Comparison of ENCODE assay signal across 17 mouse cellular contexts in genomic region chr1:91085686-91086085, GRCm38 (mm10). TPM values are rescaled to one million over a fixed set of nuclear protein-coding genes. Genes with fewer than 3 reads are reported as not detected.
DNase-seq lines count a peak whose midpoint lies in the region; ATAC-seq and TF ChIP-seq lines count a peak whose summit lies in the region.
"Had no signal": no experiment of that assay in that cellular context is flagged by ENCODE, and none has a peak within 500 bp of the region (broad histone marks: within the 10 kb centered on the region; RNA-seq: fewer than 3 reads in every experiment).

No protein-coding gene starts in this region.

- no peaks in the 10 kb centered on the region for H3K27me3 ChIP-seq in heart, embryonic 13.5 days (replicated peaks)
- no peaks in the 10 kb centered on the region for H3K27me3 ChIP-seq in liver, adult 2 months (ENCODE audit: control insufficient read depth, insufficient read depth, low read length)
- no peaks in the 10 kb centered on the region for H3K27me3 ChIP-seq in embryonic facial prominence, embryonic 15.5 days
- H3K27me3 ChIP-seq: forebrain, embryonic 12.5 days; neural tube, embryonic 15.5 days had no signal

- DNase-seq in heart, postnatal 14 days = no peak
- no peak for DNase-seq in liver, adult 2 months (ENCODE audit: extremely low read depth, low read depth, low spot score)
- DNase-seq in liver = no peak
- DNase-seq in skeletal muscle tissue, adult 2 months (ENCODE audit: low read depth, low spot score) = peak; percentile 44
- no peak for DNase-seq in cerebellum, postnatal 14 days
- DNase-seq in urinary bladder, postnatal 4 days (ENCODE audit: low spot score in 2 of 2) = no peak
- DNase-seq: adrenal gland, adult 8-10 months; kidney, adult 8-10 months; lung, postnatal 10 days; right cerebral cortex, postnatal 25 days; thymus, adult 18-20 months had no signal

- peak overlapping the region; percentile 15 for H3K9ac ChIP-seq in heart, embryonic 13.5 days
- H3K9ac ChIP-seq in liver, adult 2 months (ENCODE audit: low read depth, low read length) = no peak overlapping the region
- no peak overlapping the region for H3K9ac ChIP-seq in embryonic facial prominence, embryonic 15.5 days
- H3K9ac ChIP-seq: forebrain, embryonic 12.5 days; neural tube, embryonic 15.5 days had no signal

- no peak overlapping the region for H3K4me3 ChIP-seq in heart, embryonic 13.5 days
- H3K4me3 ChIP-seq in liver, adult 2 months (ENCODE audit: insufficient read depth, low read depth, low read length) = no peak overlapping the region
- no peak overlapping the region for H3K4me3 ChIP-seq in embryonic facial prominence, embryonic 15.5 days (replicated peaks)
- H3K4me3 ChIP-seq: forebrain, embryonic 12.5 days; neural tube, embryonic 15.5 days had no signal

- peak overlapping the region; percentile 96 for H3K27ac ChIP-seq in heart, embryonic 13.5 days (replicated peaks)
- H3K27ac ChIP-seq in liver, adult 2 months (replicated peaks; ENCODE audit: insufficient read depth, low read depth, low read length) = 0 out of 2 replicates have a peak overlapping the region, but pooled peaks have one; percentile 19
- peak overlapping the region; percentile 74 for H3K27ac ChIP-seq in embryonic facial prominence, embryonic 15.5 days (replicated peaks)
- H3K27ac ChIP-seq: forebrain, embryonic 12.5 days; neural tube, embryonic 15.5 days had no signal

- no peak for TF ChIP-seq CTCF in liver, adult 2 months (IDR thresholded peaks at IDR 0.05; ENCODE audit: low read depth, low read length)

- WGBS in heart, embryonic 13.5 days = 14% methylated on average over 2 of the region's 2 CpGs
- 49% methylated on average over 2 of the region's 2 CpGs for WGBS in liver, adult 2 months
- 34% methylated on average over 2 of the region's 2 CpGs for WGBS in embryonic facial prominence, embryonic 15.5 days

- no peaks in the 10 kb centered on the region for H3K9me3 ChIP-seq in heart, embryonic 13.5 days
- no peaks in the 10 kb centered on the region for H3K9me3 ChIP-seq in embryonic facial prominence, embryonic 15.5 days (replicated peaks)
- H3K9me3 ChIP-seq: forebrain, embryonic 12.5 days; neural tube, embryonic 15.5 days had no signal

- ATAC-seq in heart, embryonic 13.5 days (ENCODE audit: extremely low read depth, insufficient number of reproducible peaks, low FRiP score, low TSS enrichment) = no peak
- ATAC-seq in embryonic facial prominence, embryonic 15.5 days (ENCODE audit: insufficient number of reproducible peaks, low FRiP score, low TSS enrichment, low read depth) = no peak
- ATAC-seq: midbrain, embryonic 16.5 days had no signal

- peaks cover 88% of the 10 kb centered on the region for H3K4me1 ChIP-seq in heart, embryonic 13.5 days
- H3K4me1 ChIP-seq in liver, adult 2 months (ENCODE audit: control insufficient read depth, insufficient read depth, low read length) = no peaks in the 10 kb centered on the region
- H3K4me1 ChIP-seq in embryonic facial prominence, embryonic 15.5 days = peaks cover 27% of the 10 kb centered on the region

- intact Hi-C loops in heart, postnatal 14 days (cut with DNase I) = no loop called here

- H3K79me2 ChIP-seq in liver, adult 2 months (ENCODE audit: control insufficient read depth, insufficient read depth, low read length) = peaks cover 6% of the 10 kb centered on the region; the same call in 1 of the 2 replicates

- no peak overlapping the region for H3K4me2 ChIP-seq in heart, embryonic 13.5 days
- H3K4me2 ChIP-seq in embryonic facial prominence, embryonic 15.5 days (replicated peaks) = no peak overlapping the region
- H3K4me2 ChIP-seq: forebrain, embryonic 12.5 days; neural tube, embryonic 15.5 days had no signal

- peaks cover 62% of the 10 kb centered on the region for H3K36me3 ChIP-seq in heart, embryonic 13.5 days
- H3K36me3 ChIP-seq in liver, adult 2 months (ENCODE audit: control insufficient read depth, insufficient read depth, low read length) = no peaks in the 10 kb centered on the region
- no peaks in the 10 kb centered on the region for H3K36me3 ChIP-seq in embryonic facial prominence, embryonic 15.5 days
- H3K36me3 ChIP-seq: forebrain, embryonic 12.5 days; neural tube, embryonic 15.5 days had no signal

- TF ChIP-seq POLR2A in liver, adult 2 months (IDR thresholded peaks at IDR 0.05; ENCODE audit: extremely low read depth, insufficient read depth, low read length) = no peak

RNA-seq across cellular contexts. Expression of gene Rbm44, which starts 59.2 kb away (rescaled TPM):
- polyA plus RNA-seq in heart, embryonic 13.5 days (2015; fragmentation: Nextera tagmentation; extraction: Ambion mirVana) = 2.1 and 2.3 TPM in 2 replicates
- under 1 TPM; 0.10 to 0.12 TPM for total RNA-seq in heart, postnatal 14 days (2021)
- total RNA-seq in liver, adult 2 months (2014; rRNA removed) = 0.07 and 0.09 TPM in 2 replicates
- polyA plus RNA-seq in liver, adult 2 months (2012; rRNA removed) = not detected in 2 replicates
- polyA plus RNA-seq in embryonic facial prominence, embryonic 15.5 days (2015; fragmentation: Nextera tagmentation; extraction: Ambion mirVana) = 0.51 and 0.70 TPM in 2 replicates
- total RNA-seq: adrenal gland, adult 8-10 months; layer of hippocampus, postnatal 14 days had no signal

Comparison
In these comparisons a context has a peak if more than half of its experiments do, and no peak if none do; other contexts are left out.
1. H3K27ac ChIP-seq: peak in every context shown above with its lines; median percentile 96 in heart, embryonic 13.5 days; 74 in embryonic facial prominence, embryonic 15.5 days; 19 in liver, adult 2 months.